Mouse (Mus musculus) olfactory bulb, adult 2 months (tissue): ENCODE results near the gene Zswim4. TPM values are rescaled to one million over a fixed set of nuclear protein-coding genes. Genes with fewer than 3 reads are reported as not detected.

Experiments used
- H3K27ac ChIP-seq: fragments of 200-500 bp; 2 replicates; pipeline ENCODE4 v1.5.1; 2012; ENCODE audit warnings: low read depth, low read length; ENCODE audit not compliant: insufficient read depth
- H3K4me1 ChIP-seq: fragments of 200-500 bp; 2 replicates; pipeline ENCODE4 v1.6.1; 2012; ENCODE audit warnings: low read length; ENCODE audit not compliant: control insufficient read depth, insufficient read depth
- H3K4me3 ChIP-seq: fragments of 200-500 bp; 2 replicates; pipeline ENCODE4 v1.5.1; 2012; ENCODE audit warnings: mild to moderate bottlenecking, low read depth, low read length, moderate library complexity; ENCODE audit not compliant: insufficient read depth
- CTCF ChIP-seq: fragments of 200-500 bp; IDR thresholded peaks from 2 replicates; pipeline ENCODE4 v1.5.1; 2012; ENCODE audit warnings: low read depth, mild to moderate bottlenecking, low read length, moderate library complexity; ENCODE audit not compliant: insufficient read depth
- POLR2A ChIP-seq: fragments of 200-500 bp; IDR thresholded peaks from 2 replicates; pipeline ENCODE4 v1.6.1; 2012; ENCODE audit warnings: mild to moderate bottlenecking, low read depth, low read length, moderate library complexity; ENCODE audit not compliant: insufficient read depth
- WGBS: fragments of 180-500 bp; shearing (Covaris S2); methylation state at CpG from one replicate; pipeline ENCODE4 v1.1.7; 2018; 5-methylcytosine and 5-hydroxymethylcytosine counted together
- polyA plus RNA-seq: library from polyadenylated mRNA; stranded (reverse); fragments of >200 nt; gene quantifications from 2 replicates; pipeline ENCODE4 v1.2.4, GENCODE M21; 2012; ENCODE audit warnings: low replicate concordance; ENCODE audit not compliant: missing spikeins, insufficient read depth, insufficient read length

Gene Zswim4
- polyA plus RNA-seq, 1 experiment, result 65.7 TPM

DNA sequence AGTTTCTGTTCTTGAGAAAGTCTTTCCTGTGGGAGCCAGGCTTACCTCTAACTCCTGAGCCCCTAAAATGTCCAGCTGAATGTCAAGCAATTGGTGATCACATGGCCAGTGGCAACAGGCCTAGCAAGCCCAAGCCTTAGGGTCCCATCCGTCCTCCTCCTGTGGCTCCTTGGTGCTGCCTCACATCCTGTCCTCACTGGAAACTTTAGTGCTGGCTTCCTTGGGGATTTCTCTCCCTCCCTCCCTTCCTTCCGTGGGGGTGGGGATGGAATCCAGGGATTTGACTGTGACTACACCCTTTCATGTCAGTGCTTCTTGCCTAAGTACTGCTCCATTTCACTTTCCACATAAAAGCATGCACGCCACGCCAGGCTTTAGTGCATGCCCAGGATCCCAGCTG lies 47.3 kb downstream of the Zswim4 start:
- H3K4me3 ChIP-seq, result no peak overlapping the region
- H3K4me1 ChIP-seq, result peaks cover 21% of the 10 kb centered on the region
- 74% methylated on average over 4 of the region's 4 CpGs for WGBS
- H3K27ac ChIP-seq, result no peak overlapping the region
- TF ChIP-seq POLR2A (no peak), CTCF (no peak)

DNA sequence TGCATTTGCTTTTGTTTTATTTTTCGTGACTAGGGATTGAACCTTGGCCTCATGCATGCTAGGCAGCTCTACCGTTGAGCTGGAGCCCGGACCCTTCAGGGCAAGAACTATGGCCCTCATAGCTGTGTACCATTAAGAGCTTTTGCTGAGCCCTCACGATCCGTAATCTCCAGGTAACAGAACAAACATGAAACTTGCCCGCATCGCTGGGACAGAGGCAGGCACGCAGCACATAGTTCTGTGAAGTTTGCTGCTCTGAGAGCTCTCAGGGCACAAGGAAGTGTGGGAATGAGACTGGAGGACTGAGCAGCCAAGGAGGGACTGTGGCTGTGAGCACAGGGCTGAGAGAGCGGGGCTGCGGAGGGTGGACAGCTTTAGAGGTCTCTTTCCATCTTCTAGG lies 48.2 kb downstream of the Zswim4 start:
- H3K27ac ChIP-seq, result no peak overlapping the region
- H3K4me1 ChIP-seq, result peaks cover 26% of the 10 kb centered on the region
- no peak overlapping the region for H3K4me3 ChIP-seq
- WGBS, result 92% methylated on average over 10 of the region's 10 CpGs
- TF ChIP-seq POLR2A (no peak), CTCF (no peak)

DNA sequence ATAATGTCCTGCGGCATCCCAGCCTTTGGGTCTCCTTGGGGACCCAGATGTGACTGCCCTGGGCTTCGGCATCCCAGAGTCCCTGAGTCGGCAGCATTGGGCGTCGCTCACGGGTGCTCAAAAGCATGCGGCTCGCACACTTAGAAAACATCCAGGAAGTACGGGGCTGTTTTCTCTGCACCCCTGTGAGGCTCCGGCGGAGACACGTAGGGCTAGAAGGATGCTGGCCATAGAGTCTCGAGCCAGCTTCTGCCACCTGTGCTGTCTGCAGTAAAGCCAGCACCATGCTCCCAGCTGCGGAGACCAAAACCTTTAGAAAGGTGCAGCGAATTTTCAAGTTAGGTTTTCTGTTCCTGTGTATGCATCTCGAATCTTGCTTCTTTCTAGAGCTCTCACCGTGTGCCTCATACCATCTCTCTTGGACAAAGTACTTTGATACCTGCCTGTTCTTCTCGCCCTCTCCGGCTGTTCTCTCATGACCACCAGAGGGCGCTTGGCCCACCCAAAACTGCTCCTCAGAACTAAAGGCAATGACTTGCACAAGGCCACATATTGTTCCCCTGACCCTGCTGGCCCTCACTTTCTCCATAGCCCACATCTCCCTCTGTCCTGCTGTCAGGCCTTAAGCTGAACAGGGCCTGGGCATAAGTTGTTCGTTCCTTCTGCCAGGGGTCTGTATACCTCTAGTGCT lies 49.6 kb downstream of the Zswim4 start:
- WGBS, result 9% methylated on average over 21 of the region's 21 CpGs
- Histone ChIP-seq H3K27ac (no peak overlapping the region), H3K4me3 (peak overlapping the region; percentile 26), H3K4me1 (peaks cover 23% of the 10 kb centered on the region)
- no peak for TF ChIP-seq POLR2A
- TF ChIP-seq CTCF, result peak; percentile 39

DNA sequence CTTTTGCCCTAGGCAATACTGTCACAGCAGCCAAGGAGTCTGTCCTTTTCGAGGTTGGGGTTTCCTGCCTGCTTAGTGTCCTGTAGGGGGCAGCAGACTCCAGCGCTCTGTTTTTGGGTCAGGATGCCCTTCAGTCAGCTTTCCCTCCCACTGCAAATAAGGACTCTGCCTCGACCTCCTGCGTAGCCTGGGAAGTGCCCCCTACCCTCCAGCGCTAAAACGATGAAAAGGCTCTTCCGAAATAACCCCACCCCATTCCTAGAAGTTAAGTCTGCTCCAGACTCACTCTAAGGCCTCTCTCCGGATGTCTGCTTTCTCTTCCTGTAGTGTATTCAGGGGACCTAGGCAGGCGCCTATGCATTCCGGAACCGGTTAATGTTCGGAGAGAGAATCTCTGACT lies 50.3 kb downstream of the Zswim4 start:
- TF ChIP-seq CTCF (peak; percentile 80), POLR2A (no peak)
- WGBS, result 1% methylated on average over 12 of the region's 12 CpGs
- peak overlapping the region; percentile 26 for H3K4me3 ChIP-seq
- peaks cover 16% of the 10 kb centered on the region for H3K4me1 ChIP-seq
- no peak overlapping the region for H3K27ac ChIP-seq

DNA sequence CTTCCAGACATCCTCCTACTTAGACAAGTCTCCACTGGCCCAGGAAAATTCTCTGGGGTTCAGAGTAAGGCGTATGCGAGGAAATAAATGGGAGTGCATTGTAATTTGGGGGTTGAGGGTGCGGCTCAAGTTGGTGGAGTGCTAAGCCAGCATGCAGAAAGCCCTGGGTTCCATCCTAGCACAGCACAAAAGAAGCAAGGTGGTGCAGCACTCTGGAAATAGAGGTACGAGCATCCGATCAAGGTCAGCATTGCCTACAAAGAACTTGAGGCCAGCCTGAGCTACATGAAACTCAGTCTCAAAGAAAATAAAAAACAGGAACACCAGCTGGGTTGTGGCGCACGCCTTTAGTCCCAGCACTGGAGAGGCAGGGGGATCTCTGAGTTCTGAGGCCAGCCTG lies 51.7 kb downstream of the Zswim4 start, which contains the start of gene Nanos3:
Gene Nanos3 (minus strand): TSS at position 101 of the 400 bp plus-strand sequence.
- TF ChIP-seq POLR2A (no peak), CTCF (no peak)
- 97% methylated on average over 7 of the region's 7 CpGs for WGBS
- Histone ChIP-seq H3K27ac (no peak within 1 kb of the TSS), H3K4me3 (peak within 1 kb of the TSS; percentile 91), H3K4me1 (peaks cover 24% of the 10 kb centered on the region)

DNA sequence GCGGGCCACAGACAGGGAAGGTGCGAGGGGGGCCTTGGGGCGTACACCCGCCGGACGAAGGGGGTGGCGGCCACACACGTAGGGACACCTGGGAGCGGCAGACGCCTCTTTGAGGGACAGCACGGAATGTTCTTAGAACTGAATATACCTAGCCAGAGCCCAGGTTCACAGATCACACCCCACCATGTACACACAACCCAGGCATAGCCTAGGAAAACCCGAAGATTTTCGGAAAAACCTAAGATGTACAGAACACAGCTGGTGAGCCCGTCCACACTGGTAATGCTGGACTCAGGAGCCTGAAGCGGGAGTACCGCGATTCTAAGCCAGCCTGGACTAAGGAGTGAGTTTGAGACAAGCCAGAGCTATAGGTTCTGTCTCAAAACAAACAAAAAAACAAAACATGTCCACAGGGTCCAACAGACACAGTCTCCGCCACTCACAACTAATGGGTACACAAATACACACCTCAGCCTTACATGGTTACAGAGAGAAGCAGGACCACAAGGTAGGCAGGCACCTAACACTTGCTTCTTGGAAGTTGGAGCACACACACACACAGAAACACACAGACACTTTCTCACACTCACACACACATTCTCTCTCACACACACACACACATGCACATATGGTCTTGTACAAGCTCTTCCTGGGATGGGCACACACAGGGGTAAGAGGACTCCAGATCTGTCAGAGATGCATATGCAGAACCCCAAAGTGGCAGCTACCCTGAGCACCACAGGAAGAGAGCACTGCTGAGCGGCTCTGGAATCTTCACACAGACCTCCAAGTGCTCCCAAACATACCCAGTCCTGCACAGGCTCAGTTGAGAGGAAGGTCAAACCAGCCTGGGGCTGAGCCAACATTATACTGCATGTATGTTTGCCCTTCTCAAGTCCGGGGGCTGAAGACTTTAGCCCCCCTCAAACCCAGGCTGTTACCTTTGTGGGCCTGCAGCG lies 52.5 kb downstream of the Zswim4 start:
- peak overlapping the region; percentile 91 for H3K4me3 ChIP-seq
- no peak overlapping the region for H3K27ac ChIP-seq
- TF ChIP-seq POLR2A (no peak), CTCF (no peak)
- WGBS, result 20% methylated on average over 21 of the region's 21 CpGs
- H3K4me1 ChIP-seq, result peaks cover 27% of the 10 kb centered on the region

DNA sequence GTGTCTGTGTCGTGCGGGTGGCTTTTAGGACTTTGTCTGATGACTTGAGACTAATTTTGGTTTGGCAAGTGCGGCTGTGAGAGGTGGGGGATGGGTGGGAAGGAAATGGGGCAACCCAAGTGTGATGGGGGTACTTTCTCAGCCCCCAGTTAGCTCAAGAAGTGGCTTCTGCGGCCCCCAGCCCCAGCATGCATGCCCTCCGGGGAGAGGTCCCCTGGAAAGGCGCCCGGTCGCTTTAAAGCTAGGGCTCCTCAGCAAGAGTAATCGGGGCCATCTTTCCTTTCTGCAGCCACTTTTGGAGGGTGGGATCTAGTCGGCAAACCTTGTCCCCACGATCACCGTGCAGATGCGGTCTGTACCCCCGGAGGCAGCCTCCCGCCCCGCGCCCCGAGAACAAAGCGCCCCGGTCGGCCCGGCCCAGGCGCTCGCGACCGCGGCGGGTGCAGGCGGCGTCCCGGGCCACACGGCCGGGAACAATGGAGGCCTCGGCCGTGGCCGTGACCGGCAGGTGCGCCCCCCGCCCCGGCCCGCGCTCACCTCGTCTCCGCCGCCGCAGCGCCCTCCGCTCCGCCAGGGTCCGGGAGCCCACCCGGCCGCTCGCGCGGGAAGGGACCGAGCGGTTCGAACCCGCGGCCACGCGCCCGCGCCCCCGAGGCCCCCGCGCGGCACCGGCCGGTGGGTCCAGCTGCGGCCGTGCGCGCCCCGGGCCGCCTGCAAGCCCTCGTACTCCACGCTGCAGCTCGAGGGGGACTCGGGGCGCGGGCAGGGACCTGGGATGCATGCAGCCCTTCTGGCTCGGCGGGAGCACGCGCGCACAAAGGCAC lies 53.4 kb downstream of the Zswim4 start:
- H3K27ac ChIP-seq, result no peak overlapping the region

DNA sequence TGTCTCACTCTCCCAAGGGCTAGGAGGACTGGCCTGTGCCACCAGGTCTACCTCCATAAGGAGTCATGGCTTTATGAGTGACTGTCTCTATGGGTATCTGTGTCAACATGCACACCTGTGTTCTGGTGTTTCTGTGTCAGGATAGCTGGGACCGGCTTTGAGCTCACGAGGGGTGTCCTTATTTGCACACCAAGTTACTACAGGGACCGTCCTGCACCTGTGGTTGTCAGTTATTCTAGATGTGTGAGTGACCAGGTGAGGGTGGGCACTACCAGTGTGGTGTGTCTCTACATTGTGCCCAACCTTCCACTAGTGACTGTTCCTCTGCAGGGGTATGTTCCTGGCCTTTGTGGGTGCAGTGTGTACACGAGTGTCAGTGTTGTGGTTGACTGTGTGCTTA lies 54.0 kb downstream of the Zswim4 start:
- TF ChIP-seq POLR2A (no peak), CTCF (no peak)
- Histone ChIP-seq H3K4me1 (peaks cover 27% of the 10 kb centered on the region), H3K4me3 (peak overlapping the region; percentile 91), H3K27ac (no peak overlapping the region)
- 56% methylated on average over 4 of the region's 4 CpGs for WGBS

More for the DNA sequence above, 53.4 kb downstream of the Zswim4 start:
- H3K4me1 ChIP-seq, result peaks cover 27% of the 10 kb centered on the region
- peak overlapping the region; percentile 91 for H3K4me3 ChIP-seq
- WGBS, result 1% methylated on average over 83 of the region's 87 CpGs
- TF ChIP-seq POLR2A (no peak), CTCF (no peak)
